Mouse (Mus musculus): ENCODE measurements at regions not wholly inside any gene's neighbourhood (a gene's known extent, or its start where the extent isn't known, plus 50 kb on each side); places are given as distances from the start of the nearest gene placed in this dataset.
"Not testable (repeated sequence)": the region's sequence is repeated elsewhere in the genome, so short reads cannot be mapped to it uniquely, and the experiment has no call there.

GRCm38 (mm10) chr10:62055408-62055807 lies 76.5 kb upstream of the Col13a1 start:
- peak; percentile 49 for DNase-seq

DNA sequence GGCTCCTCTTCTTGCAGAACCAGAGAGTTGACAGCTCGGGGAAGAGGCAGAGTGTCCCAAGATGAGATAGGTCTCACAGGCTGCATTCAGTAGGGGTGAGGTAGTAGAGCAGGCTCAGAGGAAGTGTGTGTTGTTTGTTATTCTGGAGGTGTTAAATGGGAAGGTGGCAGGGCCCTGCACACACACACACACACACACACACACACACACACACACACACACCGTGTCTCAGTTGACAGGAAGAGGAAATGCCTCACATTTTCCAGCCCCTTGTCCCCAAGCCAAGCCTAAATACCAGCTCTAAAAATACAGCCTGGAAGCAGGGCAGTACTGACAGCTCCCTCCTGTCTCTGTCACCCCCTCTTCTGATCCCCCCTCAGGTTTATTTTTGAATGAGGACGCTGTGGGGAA lies 70.9 kb upstream of the Col13a1 start:
- DNase-seq: no peak

GRCm38 (mm10) chr10:62044408-62044807 lies 65.5 kb upstream of the Col13a1 start:
- no peak for DNase-seq

- no peak for DNase-seq
Observed at GRCm38 (mm10) chr10:62039915-62040314, 61.0 kb upstream of the Col13a1 start.

GRCm38 (mm10) chr10:62038656-62039055 lies 59.7 kb upstream of the Col13a1 start:
- no peak for DNase-seq

- no peak for DNase-seq
Observed at GRCm38 (mm10) chr10:62037402-62038199, 58.7 kb upstream of the Col13a1 start.

DNA sequence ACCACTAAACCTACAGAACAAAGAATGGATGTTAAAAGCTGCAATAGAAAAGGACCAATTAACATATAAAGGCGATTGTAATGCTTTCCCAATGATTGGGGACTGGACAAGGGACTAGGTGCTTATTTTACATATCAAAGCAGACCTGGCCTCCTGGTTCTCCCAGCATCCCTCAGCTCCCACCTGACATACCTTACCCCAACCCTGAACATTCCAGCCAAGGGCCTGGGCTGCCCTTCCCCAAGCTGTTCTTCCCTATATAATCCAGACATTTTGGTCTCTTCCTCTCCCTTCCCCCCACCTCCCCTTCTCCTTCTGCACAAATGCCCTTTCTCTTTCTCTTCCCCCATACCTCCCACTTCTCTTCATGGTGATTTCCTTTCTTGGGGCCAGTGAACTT lies 57.9 kb upstream of the Col13a1 start:
- no peak for DNase-seq

DNA sequence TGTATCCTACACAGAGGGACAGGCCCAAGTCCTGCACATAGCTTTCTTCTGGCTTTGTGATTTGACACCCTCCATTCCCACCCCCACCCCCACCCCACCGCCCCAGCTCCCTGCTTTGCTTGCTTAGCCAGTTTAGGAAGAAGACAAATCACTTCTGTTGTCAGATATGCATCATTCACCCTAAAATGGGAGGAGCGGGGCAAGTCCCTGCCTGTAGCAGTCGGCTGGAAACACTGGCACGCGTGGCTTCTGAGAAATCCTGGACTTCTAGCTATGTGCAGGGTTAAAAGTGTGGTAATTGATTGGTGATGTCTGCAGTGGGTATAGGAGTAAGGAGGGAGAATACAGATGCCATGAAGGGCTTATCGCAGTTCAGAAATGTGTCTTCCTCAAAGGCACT lies 55.4 kb upstream of the Col13a1 start:
- DNase-seq: no peak

DNA sequence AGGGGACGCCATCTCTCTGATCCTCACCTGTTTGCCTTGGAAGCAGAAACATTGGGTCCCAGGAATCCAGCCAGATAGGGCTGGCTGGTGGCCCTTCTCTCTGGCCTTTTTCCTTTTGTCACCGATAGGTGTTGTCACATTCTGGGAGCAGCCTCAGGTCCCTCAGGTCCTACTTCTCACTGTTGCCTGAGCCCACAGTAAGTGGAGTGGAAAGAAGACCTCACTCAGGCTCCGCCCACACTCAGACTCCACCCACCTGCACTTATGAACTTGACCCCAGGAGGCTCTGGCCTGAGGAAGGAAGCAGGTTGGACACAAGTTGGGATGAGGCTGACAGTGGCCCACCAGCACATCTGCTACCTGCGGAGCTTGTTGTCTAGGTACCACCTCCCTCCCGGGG lies 54.8 kb upstream of the Col13a1 start:
- no peak for DNase-seq

DNA sequence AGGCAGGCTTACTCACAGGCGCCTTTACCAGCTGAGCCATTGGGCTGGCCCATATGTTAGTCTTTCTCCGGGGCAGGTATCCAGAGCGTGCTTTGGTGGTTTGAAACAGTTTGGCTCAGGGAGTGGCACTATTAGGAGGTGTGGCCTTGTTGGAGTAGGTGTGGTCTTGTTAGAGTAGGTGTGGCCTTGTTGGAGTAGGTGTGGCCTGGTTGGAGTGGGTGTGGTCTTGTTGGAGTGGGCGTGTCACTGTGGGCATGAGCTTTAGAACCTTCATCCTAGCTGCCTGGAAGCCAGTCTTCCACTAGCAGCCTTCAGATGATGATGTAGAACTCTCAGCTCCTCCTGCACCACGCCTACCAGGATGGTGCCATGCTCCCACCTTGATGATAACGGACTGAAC lies 53.1 kb upstream of the Col13a1 start:
- not testable (repeated sequence) for DNase-seq

GRCm38 (mm10) chr10:62029271-62029670 lies 50.4 kb upstream of the Col13a1 start:
- no peak for DNase-seq
